Mouse (Mus musculus): Measurements from ENCODE around the gene Prdm1.

Gene Prdm1

DNA sequence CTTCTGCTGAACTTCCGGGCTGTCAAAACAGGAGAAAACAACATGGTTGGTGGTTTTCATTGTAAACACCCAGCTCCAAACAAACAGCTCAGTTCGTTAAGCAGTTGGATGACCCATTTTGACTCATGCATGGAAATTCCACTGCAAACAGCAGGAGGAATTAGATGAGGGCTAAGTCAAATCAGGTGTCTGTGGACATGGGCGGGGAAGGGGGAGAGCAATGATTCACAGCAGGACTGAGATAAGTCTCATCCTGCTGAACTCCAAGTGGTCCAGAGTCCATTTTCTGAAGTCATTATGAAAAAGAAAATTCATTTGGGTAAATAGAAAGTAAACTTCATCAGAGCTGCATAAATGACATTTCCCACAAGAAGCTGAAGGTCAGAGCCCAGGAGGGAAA is 108.1 kb downstream of the Prdm1 start:
- no peak for DNase-seq (ENCODE audit: low read depth, low spot score)

- no peak for DNase-seq (ENCODE audit: low read depth, low spot score)
Observed at GRCm38 (mm10) chr10:44418901-44419300, 109.4 kb downstream of the Prdm1 start.

GRCm38 (mm10) chr10:44415576-44415975 is 112.7 kb downstream of the Prdm1 start:
- DNase-seq (ENCODE audit: low read depth, low spot score): no peak

DNA sequence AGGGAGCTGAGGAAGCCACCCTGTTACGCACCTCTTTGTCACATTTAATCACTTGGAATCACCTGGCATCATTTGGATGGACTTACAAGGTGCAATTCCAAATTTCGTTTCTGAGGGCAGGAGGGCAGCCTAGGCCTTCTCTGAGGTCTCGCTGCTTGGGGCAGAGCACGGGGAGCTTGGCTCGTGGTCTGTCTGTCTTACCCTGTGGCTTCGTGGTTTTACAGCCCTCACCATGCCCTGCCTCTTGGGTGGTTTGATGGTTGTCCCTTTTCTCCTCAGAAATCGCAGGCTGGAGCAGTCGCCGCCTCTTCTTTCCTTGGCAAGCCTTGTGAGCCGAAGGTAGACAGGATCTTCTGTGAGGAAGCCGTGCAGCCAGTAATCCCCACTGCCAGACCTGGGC is 118.3 kb downstream of the Prdm1 start:
- DNase-seq (ENCODE audit: low read depth, low spot score): no peak

- peak; percentile 92 for DNase-seq (ENCODE audit: low read depth, low spot score)
Observed at GRCm38 (mm10) chr10:44409054-44409453, 119.2 kb downstream of the Prdm1 start.

- no peak for DNase-seq (ENCODE audit: low read depth, low spot score)
Observed at GRCm38 (mm10) chr10:44403415-44403814, 124.9 kb downstream of the Prdm1 start.

- no peak for DNase-seq (ENCODE audit: low read depth, low spot score)
Observed at GRCm38 (mm10) chr10:44401600-44401999, 126.7 kb downstream of the Prdm1 start.

- no peak for DNase-seq (ENCODE audit: low read depth, low spot score)
Observed at GRCm38 (mm10) chr10:44400602-44401001, 127.7 kb downstream of the Prdm1 start.

DNA sequence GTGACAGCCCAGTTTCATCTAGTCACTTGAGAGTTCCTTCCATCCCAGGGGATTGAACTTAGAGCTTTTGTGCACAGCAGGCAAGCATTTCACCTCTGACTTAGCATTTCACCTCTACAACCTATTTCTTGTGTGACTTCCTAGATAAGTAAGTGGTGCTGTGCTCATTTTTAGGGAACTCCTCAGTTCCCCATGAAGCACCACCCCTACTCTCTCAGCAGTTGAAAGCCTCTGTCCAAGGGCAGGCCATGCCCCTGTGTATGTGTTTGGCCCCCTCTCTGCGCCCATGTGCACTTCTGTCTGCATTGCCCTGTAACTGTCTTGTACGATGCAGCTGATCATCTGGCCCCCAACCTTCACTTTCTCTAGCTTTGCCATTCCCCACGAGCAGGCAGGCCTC is 128.2 kb downstream of the Prdm1 start:
- DNase-seq (ENCODE audit: low read depth, low spot score): no peak

- peak; percentile 33 for DNase-seq (ENCODE audit: low read depth, low spot score)
Observed at GRCm38 (mm10) chr10:44392855-44393254, 135.4 kb downstream of the Prdm1 start.

DNA sequence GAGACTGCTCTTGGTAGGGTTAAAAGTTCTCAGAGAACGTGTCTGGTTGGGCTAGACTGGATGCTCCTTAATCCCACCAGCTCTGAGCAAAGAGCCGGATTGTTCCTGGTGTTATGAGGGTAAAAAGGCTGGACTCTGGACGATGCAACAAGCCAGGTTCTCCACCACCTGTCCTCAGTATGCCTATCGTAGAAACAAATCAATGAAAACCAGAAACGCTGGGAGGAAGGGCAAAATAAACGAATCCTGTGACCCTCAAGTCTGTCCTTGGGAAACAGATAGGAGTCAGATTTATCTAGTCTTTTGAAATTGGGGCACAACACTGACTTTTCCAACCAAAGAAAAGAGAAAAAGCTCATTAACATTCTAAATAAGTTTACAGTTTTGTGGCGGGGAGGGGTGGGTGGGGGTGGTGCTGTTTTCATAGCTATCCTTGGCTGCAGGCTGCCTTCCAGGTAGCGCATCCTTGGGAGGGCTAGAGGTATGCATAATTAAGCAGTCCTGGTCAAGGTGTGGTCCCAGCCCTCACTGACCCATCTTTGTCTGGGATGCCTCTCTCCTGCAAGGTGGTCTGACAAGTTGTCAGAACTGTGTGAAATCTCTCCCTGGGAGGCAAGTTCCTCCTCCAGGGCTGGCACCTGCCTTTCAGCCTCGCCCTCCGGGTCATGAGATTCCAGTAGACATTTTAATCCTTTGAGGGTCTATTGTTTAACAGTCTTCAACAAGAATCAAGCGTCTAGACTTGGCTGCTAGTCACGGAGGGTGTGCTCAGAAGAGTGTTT is 136.6 kb downstream of the Prdm1 start:
- peak; percentile 96 for DNase-seq (ENCODE audit: low read depth, low spot score)

- peak; percentile 79 for DNase-seq (ENCODE audit: low read depth, low spot score)
Observed at GRCm38 (mm10) chr10:44390286-44390685, 138.0 kb downstream of the Prdm1 start.

DNA sequence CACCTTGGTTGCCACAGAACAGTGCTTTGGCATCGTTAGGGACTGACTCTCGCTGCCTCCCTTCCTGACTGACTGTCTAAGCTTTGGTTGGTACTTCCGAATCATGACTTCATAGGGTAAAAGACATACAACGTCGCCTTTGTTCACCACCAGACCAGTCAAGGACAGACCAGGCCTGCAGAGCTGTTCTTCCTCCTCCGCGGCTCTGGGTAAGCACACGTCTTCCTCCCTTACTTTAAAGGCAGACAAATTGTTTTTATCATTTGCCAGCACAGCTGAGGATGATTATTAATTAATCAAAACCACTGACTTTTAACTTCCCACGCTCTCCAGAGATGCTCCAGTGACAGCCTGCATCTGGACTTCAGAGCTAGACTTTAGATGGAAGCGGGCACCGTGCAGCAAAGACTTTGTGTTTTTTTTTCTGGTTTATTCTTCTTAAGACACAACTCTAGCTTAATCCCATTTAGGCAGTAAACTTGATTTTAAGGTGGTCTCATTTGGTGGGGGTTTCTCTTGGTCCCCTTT is 139.5 kb downstream of the Prdm1 start:
- DNase-seq (ENCODE audit: low read depth, low spot score): no peak
